In the genomic region with DNA sequence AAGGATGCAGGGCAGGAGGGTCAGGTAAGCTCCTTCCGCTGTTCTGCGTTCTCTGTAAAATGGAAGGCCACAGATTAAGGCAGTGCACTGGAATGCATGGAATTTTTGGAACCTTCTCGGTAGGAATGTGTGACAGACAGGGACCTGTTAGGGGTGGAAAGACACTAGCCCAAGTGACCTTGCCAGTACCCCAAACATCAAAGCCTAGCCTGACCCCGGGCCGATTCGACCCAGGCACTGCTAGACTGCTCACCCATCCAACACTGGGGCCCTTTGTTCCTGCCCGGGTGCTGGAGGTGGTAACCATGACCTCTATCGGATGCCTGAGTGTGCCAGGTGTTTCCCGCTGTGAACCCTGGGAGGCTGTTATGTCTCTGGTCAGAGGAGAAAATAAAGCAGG, we compare ENCODE assay signal across 19 mouse cellular contexts. TPM values are rescaled to one million over a fixed set of nuclear protein-coding genes. Genes with fewer than 3 reads are reported as not detected.
A peak's percentile ranks its signal among the peaks of the same experiment; 100 is the strongest.
DNase-seq lines count a peak whose midpoint lies in the region; ATAC-seq and TF ChIP-seq lines count a peak whose summit lies in the region.
"Had no signal": no experiment of that assay in that cellular context is flagged by ENCODE, and none has a peak within 500 bp of the region (broad histone marks: within the 10 kb centered on the region; RNA-seq: fewer than 3 reads in every experiment).

No protein-coding gene starts in this region.

- peak overlapping the region; percentile 10 for H3K27ac ChIP-seq in hindbrain, embryonic 10.5 days
- no peak overlapping the region for H3K27ac ChIP-seq in hindbrain, embryonic 16.5 days (ENCODE audit: low read depth, low read length)
- no peak overlapping the region for H3K27ac ChIP-seq in ES-Bruce4 (ENCODE audit: insufficient read depth, low read length)
- H3K27ac ChIP-seq: heart, embryonic 13.5 days; hindbrain, embryonic 12.5 days; hindbrain, postnatal 0 days had no signal

- 64% methylated on average over 9 of the region's 9 CpGs for WGBS in hindbrain, embryonic 10.5 days
- WGBS in hindbrain, embryonic 16.5 days, result 73% methylated on average over 9 of the region's 9 CpGs

- H3K4me1 ChIP-seq in hindbrain, embryonic 10.5 days (replicated peaks), result peaks cover 59% of the 10 kb centered on the region
- H3K4me1 ChIP-seq in hindbrain, embryonic 16.5 days (ENCODE audit: control insufficient read depth, insufficient read depth, low read depth, low read length), result peaks cover 20% of the 10 kb centered on the region
- H3K4me1 ChIP-seq in ES-Bruce4 (ENCODE audit: control insufficient read depth, insufficient read depth, low read length), result peaks cover 10% of the 10 kb centered on the region

- no peak overlapping the region for H3K4me3 ChIP-seq in hindbrain, embryonic 10.5 days
- no peak overlapping the region for H3K4me3 ChIP-seq in hindbrain, embryonic 16.5 days (ENCODE audit: low read length)
- peak overlapping the region; percentile 31; the same call in 1 of the 2 replicates for H3K4me3 ChIP-seq in ES-Bruce4 (ENCODE audit: low read depth, low read length)
- H3K4me3 ChIP-seq: heart, embryonic 13.5 days; hindbrain, embryonic 12.5 days had no signal

- H3K9me3 ChIP-seq in hindbrain, embryonic 10.5 days, result no peaks in the 10 kb centered on the region
- no peaks in the 10 kb centered on the region for H3K9me3 ChIP-seq in hindbrain, embryonic 16.5 days (ENCODE audit: control insufficient read depth, low read length)
- no peaks in the 10 kb centered on the region for H3K9me3 ChIP-seq in ES-Bruce4 (replicated peaks; ENCODE audit: control insufficient read depth, insufficient read depth, low read length, poor library complexity, severe bottlenecking)
- H3K9me3 ChIP-seq: heart, embryonic 13.5 days; hindbrain, embryonic 12.5 days had no signal

- H3K4me2 ChIP-seq in hindbrain, embryonic 16.5 days (ENCODE audit: low read length), result no peak overlapping the region
- H3K4me2 ChIP-seq: heart, embryonic 13.5 days; hindbrain, embryonic 12.5 days had no signal

- TF ChIP-seq EP300 in ES-Bruce4 (IDR thresholded peaks at IDR 0.05; ENCODE audit: insufficient read depth, low read depth, low read length), result 0 out of 2 replicates have a peak, but pooled peaks have one; percentile 3

- H3K27me3 ChIP-seq in hindbrain, embryonic 10.5 days (ENCODE audit: insufficient read depth, poor library complexity, severe bottlenecking), result peaks cover 64% of the 10 kb centered on the region
- 0 out of 2 replicates have a peak, but pooled peaks cover 4% of the 10 kb centered on the region for H3K27me3 ChIP-seq in hindbrain, embryonic 16.5 days (replicated peaks; ENCODE audit: control insufficient read depth, insufficient read depth, low read length)
- H3K27me3 ChIP-seq in ES-Bruce4 (ENCODE audit: control insufficient read depth, insufficient read depth, low read length, poor library complexity, severe bottlenecking), result no peaks in the 10 kb centered on the region

- no peak for TF ChIP-seq POLR2A in ES-Bruce4 (IDR thresholded peaks at IDR 0.05; ENCODE audit: insufficient read depth, low read length)

- no peak for DNase-seq in hindbrain, embryonic 10.5 days (ENCODE audit: low spot score)
- DNase-seq in R1 (ENCODE audit: low read depth, low spot score), result peak; percentile 78
- no peak for DNase-seq in gastrocnemius, postnatal 36 days
- DNase-seq in spleen, postnatal 10 days (ENCODE audit: low spot score in 2 of 2), result no peak
- DNase-seq: adrenal gland, postnatal 10 days; cerebellum, adult 11 months; cerebellum, adult 8-10 months; cerebellum, postnatal 14 days; gastrocnemius, postnatal 14 days; heart, postnatal 36 days; kidney, adult 11 months had no signal

- intact Hi-C loops in gastrocnemius, postnatal 36 days (cut with DNase I), result no loop called here

- ATAC-seq in hindbrain, embryonic 16.5 days, result no peak
- ATAC-seq: forebrain, embryonic 16.5 days; hindbrain, postnatal 0 days had no signal

- no peak for TF ChIP-seq CTCF in ES-Bruce4 (IDR thresholded peaks at IDR 0.05; ENCODE audit: low read depth, low read length)

- H3K36me3 ChIP-seq in hindbrain, embryonic 10.5 days, result no peaks in the 10 kb centered on the region
- H3K36me3 ChIP-seq in hindbrain, embryonic 16.5 days (ENCODE audit: control insufficient read depth, insufficient read depth, low read length), result no peaks in the 10 kb centered on the region
- no peaks in the 10 kb centered on the region for H3K36me3 ChIP-seq in ES-Bruce4 (ENCODE audit: control insufficient read depth, insufficient read depth, low read length, poor library complexity, severe bottlenecking)
- H3K36me3 ChIP-seq: heart, embryonic 13.5 days; hindbrain, embryonic 12.5 days had no signal

- H3K9ac ChIP-seq in hindbrain, embryonic 16.5 days (ENCODE audit: low read depth, low read length), result no peak overlapping the region
- H3K9ac ChIP-seq in ES-Bruce4 (ENCODE audit: low read depth, poor library complexity, severe bottlenecking), result no peak overlapping the region
- H3K9ac ChIP-seq: heart, embryonic 13.5 days; hindbrain, embryonic 12.5 days had no signal

RNA-seq across cellular contexts. Expression of a gene that starts 3.3 kb away (rescaled TPM):
- polyA plus RNA-seq in hindbrain, embryonic 10.5 days (2016; fragmentation: Nextera tagmentation; extraction: Ambion mirVana), result 10.7 and 11.0 TPM in 2 replicates
- 3.0 and 3.6 TPM in 2 replicates for polyA plus RNA-seq in hindbrain, embryonic 16.5 days (2015; fragmentation: Nextera tagmentation; extraction: Ambion mirVana)
- polyA plus RNA-seq in ES-Bruce4 (2011; ENCODE audit: insufficient read depth, insufficient read length, low read depth, missing spikeins), result 17.9 and 18.0 TPM in 2 replicates
- under 1 TPM; 0.13 to 0.15 TPM for total RNA-seq in gastrocnemius, postnatal 36 days (2021)
- total RNA-seq: granulocyte monocyte progenitor cell, adult 5-6 weeks had no signal

RNA-seq across cellular contexts. Expression of a gene that starts 38.2 kb away (rescaled TPM):
- 36.1 and 39.8 TPM in 2 replicates for polyA plus RNA-seq in hindbrain, embryonic 10.5 days (2016; fragmentation: Nextera tagmentation; extraction: Ambion mirVana)
- polyA plus RNA-seq in hindbrain, embryonic 16.5 days (2015; fragmentation: Nextera tagmentation; extraction: Ambion mirVana), result 43.0 and 44.6 TPM in 2 replicates
- polyA plus RNA-seq in ES-Bruce4 (2011; ENCODE audit: insufficient read depth, insufficient read length, low read depth, missing spikeins), result 16.6 and 19.5 TPM in 2 replicates
- total RNA-seq in gastrocnemius, postnatal 36 days (2021), result 10 to 100 TPM; 12.4 to 16.7 TPM

RNA-seq across cellular contexts. Expression of a gene that starts 58.2 kb away (rescaled TPM):
- polyA plus RNA-seq in hindbrain, embryonic 10.5 days (2016; fragmentation: Nextera tagmentation; extraction: Ambion mirVana), result 1.1 and 2.8 TPM in 2 replicates
- 1.4 and 1.6 TPM in 2 replicates for polyA plus RNA-seq in hindbrain, embryonic 16.5 days (2015; fragmentation: Nextera tagmentation; extraction: Ambion mirVana)
- 11.6 and 18.9 TPM in 2 replicates for polyA plus RNA-seq in ES-Bruce4 (2011; ENCODE audit: insufficient read depth, insufficient read length, low read depth, missing spikeins)
- total RNA-seq in gastrocnemius, postnatal 36 days (2021), result not detected
- total RNA-seq: gastrocnemius, adult 18-20 months; gastrocnemius, postnatal 14 days; heart, postnatal 36 days had no signal
